Mouse (Mus musculus) midbrain, embryonic 14.5 days (tissue): ENCODE results near the gene Rag1. TPM values are rescaled to one million over a fixed set of nuclear protein-coding genes. Genes with fewer than 3 reads are reported as not detected.
A peak's percentile ranks its signal among the peaks of the same experiment; 100 is the strongest.

Experiments used
- ATAC-seq: fragments of 200-750 bp; cut with Nextera tagmentation; 2 replicates; pipeline ENCODE4 v1.8.0; 2017; ENCODE audit warnings: moderate number of reproducible peaks, moderate library complexity; ENCODE audit not compliant: low FRiP score, low TSS enrichment
- DNase-seq: peaks from one replicate; pipeline ENCODE4 v3.0.0-alpha.2; 2015
- H3K27ac ChIP-seq: fragments of 300-500 bp; sonication (generic); replicated peaks from 2 replicates; pipeline ENCODE4 v1.5.1; 2014; ENCODE audit warnings: mild to moderate bottlenecking, low read depth, low read length, moderate library complexity
- H3K27me3 ChIP-seq: fragments of 300-500 bp; sonication (generic); 2 replicates; pipeline ENCODE4 v1.6.1; 2014; ENCODE audit warnings: low read length, control low read depth, mixed read lengths; ENCODE audit not compliant: control insufficient read depth, insufficient read depth
- H3K36me3 ChIP-seq: fragments of 300-500 bp; sonication (generic); 2 replicates; pipeline ENCODE4 v1.6.1; 2014; ENCODE audit warnings: low read length, control low read depth; ENCODE audit not compliant: control insufficient read depth, insufficient read depth
- H3K4me1 ChIP-seq: fragments of 300-500 bp; sonication (generic); 2 replicates; pipeline ENCODE4 v1.6.1; 2014; ENCODE audit warnings: mild to moderate bottlenecking, antibody characterized with exemption, low read length, control low read depth; ENCODE audit not compliant: control insufficient read depth, insufficient read depth
- H3K4me2 ChIP-seq: fragments of 300-500 bp; sonication (generic); 2 replicates; pipeline ENCODE4 v1.6.1; 2014; ENCODE audit warnings: mild to moderate bottlenecking, low read length, moderate library complexity
- H3K4me3 ChIP-seq: fragments of 300-500 bp; sonication (generic); replicated peaks from 2 replicates; pipeline ENCODE4 v1.5.1; 2014; ENCODE audit warnings: low read depth, low read length
- H3K9ac ChIP-seq: fragments of 300-500 bp; sonication (generic); replicated peaks from 2 replicates; pipeline ENCODE4 v1.6.1; 2014; ENCODE audit warnings: mild to moderate bottlenecking, low read length, moderate library complexity
- H3K9me3 ChIP-seq: fragments of 300-500 bp; sonication (generic); 2 replicates; pipeline ENCODE4 v1.6.1; 2016; ENCODE audit warnings: low read length, control low read depth, mixed read lengths; ENCODE audit not compliant: control insufficient read depth
- WGBS: fragments of 180-500 bp; shearing (Covaris S2); extraction: QIAGEN DNeasy Blood & Tissue Kit; methylation state at CpG from one replicate; pipeline ENCODE4 v1.1.7; 2014; 5-methylcytosine and 5-hydroxymethylcytosine counted together
- polyA plus RNA-seq: library from polyadenylated mRNA; unstranded; fragments of >200 nt; fragmentation: Nextera tagmentation; extraction: Ambion mirVana; gene quantifications from 2 replicates; pipeline ENCODE4 v1.2.1, GENCODE M21; 2014

The Rag1 gene
- polyA plus RNA-seq, 1 experiment from 2014 or later = 0.20 TPM

- H3K4me3 ChIP-seq = no peak overlapping the region
- no peak overlapping the region for H3K9ac ChIP-seq
- peaks cover 19% of the 10 kb centered on the region for H3K4me1 ChIP-seq
- 97% methylated on average over 1 of the region's 1 CpGs for WGBS
- no peak overlapping the region for H3K27ac ChIP-seq
- no peaks in the 10 kb centered on the region for H3K36me3 ChIP-seq
- H3K9me3 ChIP-seq = no peaks in the 10 kb centered on the region
- ATAC-seq (no peak), DNase-seq (no peak)
- H3K27me3 ChIP-seq = no peaks in the 10 kb centered on the region
- no peak overlapping the region for H3K4me2 ChIP-seq
These were observed 46.2 kb downstream of the Rag1 start for GRCm38 (mm10) chr2:101603099-101603498.

GRCm38 (mm10) chr2:101600703-101601102 is 48.6 kb downstream of the Rag1 start:
- no peak overlapping the region for H3K4me3 ChIP-seq
- H3K4me2 ChIP-seq = no peak overlapping the region
- WGBS = 18% methylated on average over 8 of the region's 8 CpGs
- peak overlapping the region; percentile 33; the same call in 1 of the 2 replicates for H3K27ac ChIP-seq
- DNase-seq (peak; percentile 68), ATAC-seq (no peak)
- no peaks in the 10 kb centered on the region for H3K36me3 ChIP-seq
- no peak overlapping the region for H3K9ac ChIP-seq
- H3K9me3 ChIP-seq = no peaks in the 10 kb centered on the region
- no peaks in the 10 kb centered on the region for H3K27me3 ChIP-seq
- peaks cover 23% of the 10 kb centered on the region for H3K4me1 ChIP-seq

GRCm38 (mm10) chr2:101598190-101599181 is 50.8 kb downstream of the Rag1 start:
- DNase-seq (peak; percentile 59), ATAC-seq (no peak; the same call in 1 of the 2 replicates)
- peak overlapping the region; percentile 47 for H3K27ac ChIP-seq
- H3K27me3 ChIP-seq = no peaks in the 10 kb centered on the region
- peaks cover 23% of the 10 kb centered on the region for H3K4me1 ChIP-seq
- H3K36me3 ChIP-seq = no peaks in the 10 kb centered on the region
- peak overlapping the region; percentile 30 for H3K4me2 ChIP-seq
- no peak overlapping the region for H3K4me3 ChIP-seq
- 35% methylated on average over 13 of the region's 13 CpGs for WGBS
- H3K9me3 ChIP-seq = no peaks in the 10 kb centered on the region
- no peak overlapping the region for H3K9ac ChIP-seq

GRCm38 (mm10) chr2:101597186-101597585 is 52.1 kb downstream of the Rag1 start:
- DNase-seq = no peak
- Histone ChIP-seq H3K27ac (no peak overlapping the region), H3K4me1 (peaks cover 35% of the 10 kb centered on the region), H3K4me2 (no peak overlapping the region), H3K4me3 (no peak overlapping the region), H3K36me3 (no peaks in the 10 kb centered on the region), H3K9ac (no peak overlapping the region), H3K27me3 (no peaks in the 10 kb centered on the region), H3K9me3 (no peaks in the 10 kb centered on the region)
- no peak for ATAC-seq

GRCm38 (mm10) chr2:101594681-101595080 is 54.6 kb downstream of the Rag1 start:
- H3K4me1 ChIP-seq = peaks cover 37% of the 10 kb centered on the region
- no peak overlapping the region for H3K9ac ChIP-seq
- no peaks in the 10 kb centered on the region for H3K36me3 ChIP-seq
- no peaks in the 10 kb centered on the region for H3K9me3 ChIP-seq
- 83% methylated on average over 5 of the region's 5 CpGs for WGBS
- H3K4me3 ChIP-seq = no peak overlapping the region
- ATAC-seq (no peak), DNase-seq (no peak)
- H3K27ac ChIP-seq = no peak overlapping the region
- no peak overlapping the region for H3K4me2 ChIP-seq
- no peaks in the 10 kb centered on the region for H3K27me3 ChIP-seq

- WGBS = 30% methylated on average over 8 of the region's 8 CpGs
- H3K9me3 ChIP-seq = no peaks in the 10 kb centered on the region
- no peak overlapping the region for H3K9ac ChIP-seq
- ATAC-seq (peak; percentile 63; the same call in 1 of the 2 replicates), DNase-seq (peak; percentile 43)
- peaks cover 31% of the 10 kb centered on the region for H3K4me1 ChIP-seq
- H3K36me3 ChIP-seq = no peaks in the 10 kb centered on the region
- no peaks in the 10 kb centered on the region for H3K27me3 ChIP-seq
- H3K4me2 ChIP-seq = no peak overlapping the region
- no peak overlapping the region for H3K4me3 ChIP-seq
- H3K27ac ChIP-seq = peak overlapping the region; percentile 79
These were observed 56.4 kb downstream of the Rag1 start for GRCm38 (mm10) chr2:101592886-101593285.

GRCm38 (mm10) chr2:101592023-101592841 is 57.1 kb downstream of the Rag1 start:
- H3K4me3 ChIP-seq = no peak overlapping the region
- H3K4me2 ChIP-seq = no peak overlapping the region
- H3K9ac ChIP-seq = no peak overlapping the region; the same call in 1 of the 2 replicates
- DNase-seq (peak; percentile 80), ATAC-seq (peak; percentile 82)
- H3K36me3 ChIP-seq = no peaks in the 10 kb centered on the region
- 8% methylated on average over 10 of the region's 10 CpGs for WGBS
- peak overlapping the region; percentile 79 for H3K27ac ChIP-seq
- no peaks in the 10 kb centered on the region for H3K27me3 ChIP-seq
- H3K4me1 ChIP-seq = peaks cover 26% of the 10 kb centered on the region
- H3K9me3 ChIP-seq = no peaks in the 10 kb centered on the region

GRCm38 (mm10) chr2:101591356-101591755 is 57.9 kb downstream of the Rag1 start:
- Histone ChIP-seq H3K9ac (no peak overlapping the region), H3K4me2 (no peak overlapping the region), H3K4me3 (no peak overlapping the region), H3K4me1 (peaks cover 26% of the 10 kb centered on the region), H3K27ac (no peak overlapping the region), H3K9me3 (no peaks in the 10 kb centered on the region), H3K36me3 (no peaks in the 10 kb centered on the region), H3K27me3 (no peaks in the 10 kb centered on the region)
- peak; percentile 44 for DNase-seq
- WGBS = 30% methylated on average over 8 of the region's 8 CpGs
- no peak for ATAC-seq
